1 mouse cellular context compared by ENCODE assay signal in the genomic region with DNA sequence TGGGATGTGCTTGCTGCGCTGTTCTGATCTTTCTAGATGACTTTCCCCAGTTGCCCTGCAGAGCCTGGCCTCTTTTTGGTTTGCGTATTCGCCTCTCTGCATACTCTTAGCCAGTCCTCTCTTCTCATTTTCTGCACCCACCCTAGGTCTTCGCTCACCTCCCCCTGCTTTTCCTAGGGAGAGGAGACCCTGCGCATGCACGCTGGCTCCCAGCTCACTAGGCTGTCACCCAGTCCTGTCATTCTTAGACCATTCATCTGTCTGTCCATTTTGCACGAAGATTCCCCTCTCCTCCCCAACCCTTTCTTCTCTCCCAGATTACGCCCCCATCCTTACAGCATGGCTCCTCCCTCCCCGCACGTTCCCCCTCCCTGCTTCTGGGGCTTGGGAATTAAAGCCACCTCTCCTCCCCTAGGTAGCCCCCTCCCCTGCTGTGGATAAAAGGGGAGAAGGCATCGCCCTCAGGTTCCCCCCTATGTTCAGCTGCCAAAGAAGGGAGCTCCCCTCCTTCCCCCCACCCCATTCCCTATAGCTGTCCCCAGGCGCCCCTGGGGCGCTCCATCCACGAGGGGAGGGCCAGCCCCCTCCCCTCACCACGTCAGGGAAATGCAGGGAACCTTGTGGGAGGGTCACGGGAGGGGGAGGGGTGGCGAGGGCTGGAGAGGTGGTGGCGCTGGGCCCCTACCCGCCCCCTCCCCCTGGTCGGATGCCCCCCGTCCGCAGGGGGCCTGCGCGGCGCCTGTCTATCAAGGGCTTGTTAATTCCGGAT.
TF ChIP-seq lines count a peak whose summit lies in the region.

No protein-coding gene starts in this region.

TF ChIP-seq in CH12.LX, 34 proteins besides CTCF, POLR2A, EP300 and RAD21 (continued from another document):
- TF ChIP-seq RCOR1 (conservative IDR thresholded peaks at IDR 0.05; ENCODE audit: low read depth, low read length): no peak
- no peak for TF ChIP-seq CHD2 (IDR thresholded peaks at IDR 0.05; ENCODE audit: low read length)
- TF ChIP-seq JUND (conservative IDR thresholded peaks at IDR 0.05; ENCODE audit: low read depth, low read length): no peak
- no peak for TF ChIP-seq JUN (IDR thresholded peaks at IDR 0.05; ENCODE audit: insufficient read depth, low read depth, low read length)
- no peak for TF ChIP-seq NRF1 (IDR thresholded peaks at IDR 0.05; ENCODE audit: low read depth, low read length)
- TF ChIP-seq ELF1 (IDR thresholded peaks at IDR 0.05; ENCODE audit: low read depth, low read length): no peak
- no peak for TF ChIP-seq MYC (IDR thresholded peaks at IDR 0.05; ENCODE audit: low read depth, low read length)
- TF ChIP-seq MAFK (IDR thresholded peaks at IDR 0.05; ENCODE audit: insufficient replicate concordance, low read length): no peak
- no peak for TF ChIP-seq ZMIZ1 (IDR thresholded peaks at IDR 0.05; ENCODE audit: low read depth, low read length)
- TF ChIP-seq USF1 (IDR thresholded peaks at IDR 0.05; ENCODE audit: low read depth, low read length): no peak
TF ChIP-seq in CH12.LX: peak in this region for 0.
